Mouse (Mus musculus) left cerebral cortex, postnatal 4 days (tissue): Measurements from ENCODE around the gene Alg5. TPM values are rescaled to one million over a fixed set of nuclear protein-coding genes. Genes with fewer than 3 reads are reported as not detected.
A peak's percentile ranks its signal among the peaks of the same experiment; 100 is the strongest.

Experiments
- DNase-seq: peaks from one replicate; pipeline ENCODE4 v3.0.0-alpha.2; 2022
- intact Hi-C: fragments of 180-260 bp; cut with DNase I; formaldehyde crosslinking; loops from one replicate; pipeline ENCODE4 v1.15.1; 2025
- total RNA-seq, 2 experiments: library from RNA; stranded (reverse); gene quantifications; 2 replicates each; pipeline ENCODE4 v1.2.3; 2021

Gene Alg5
- total RNA-seq, 2 experiments from 2014 or later = 24.5 to 31.4 TPM

DNA sequence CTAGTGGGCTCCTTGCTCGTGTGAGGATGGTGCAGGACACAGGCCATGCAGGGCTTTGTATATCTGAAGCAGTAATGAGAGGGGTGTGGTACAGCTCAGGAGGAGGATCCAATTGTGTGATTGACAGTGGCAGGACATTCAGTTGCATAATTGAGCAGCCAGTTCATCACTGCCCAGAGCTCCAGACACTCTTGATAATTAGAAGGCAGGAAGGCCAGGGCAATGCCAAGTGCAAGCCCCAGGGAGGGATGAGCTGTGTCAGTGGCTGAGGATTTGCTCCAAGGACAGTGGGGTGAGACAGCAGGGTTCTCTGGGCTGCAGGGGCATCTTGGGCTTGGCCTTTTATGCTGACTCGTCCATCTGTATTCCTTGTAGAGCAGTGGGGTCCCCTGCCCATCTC is 55.3 kb downstream of the Alg5 start:
- intact Hi-C loops = no loop called here
- no peak for DNase-seq

DNA sequence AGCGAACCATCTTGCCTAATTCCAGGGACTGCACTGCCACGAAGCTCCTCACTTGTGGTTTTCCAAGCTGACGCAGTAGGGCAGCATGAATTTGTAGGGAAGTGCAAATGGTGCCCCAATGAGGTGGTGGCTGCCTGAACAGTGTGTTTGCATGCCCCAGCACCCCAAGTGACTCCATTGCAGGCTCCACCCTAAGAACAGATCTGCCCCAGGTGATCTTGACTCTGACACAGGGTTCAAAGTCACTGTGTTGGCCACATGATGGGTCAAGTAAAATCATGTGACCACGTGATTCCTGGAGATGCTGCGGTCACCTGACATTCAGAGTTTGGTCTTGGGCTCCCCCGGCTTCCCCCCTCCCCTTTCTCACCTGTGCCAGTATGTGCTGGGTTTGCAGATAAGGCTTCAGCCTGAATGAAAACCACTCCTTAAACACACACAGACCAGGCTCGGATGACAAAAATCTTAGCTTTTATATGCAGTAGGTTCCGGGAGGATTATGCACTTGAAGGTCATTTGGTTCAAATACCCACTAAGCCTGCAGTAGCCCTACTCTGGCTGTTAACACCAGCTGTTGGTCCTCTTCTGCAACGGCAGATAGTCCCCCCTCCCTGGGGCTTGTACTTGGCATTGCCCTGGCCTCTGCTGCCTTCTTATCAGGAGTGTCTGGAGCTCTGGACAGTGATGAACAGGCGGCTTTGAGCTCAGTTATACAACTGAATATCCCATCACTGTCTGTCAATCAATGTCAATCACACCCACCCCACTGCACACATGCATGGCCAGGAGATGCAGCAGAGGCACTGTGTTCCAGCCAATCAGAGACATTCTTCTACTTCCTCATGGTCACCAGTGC is 56.7 kb downstream of the Alg5 start:
- intact Hi-C loops = no loop called here
- no peak for DNase-seq

DNA sequence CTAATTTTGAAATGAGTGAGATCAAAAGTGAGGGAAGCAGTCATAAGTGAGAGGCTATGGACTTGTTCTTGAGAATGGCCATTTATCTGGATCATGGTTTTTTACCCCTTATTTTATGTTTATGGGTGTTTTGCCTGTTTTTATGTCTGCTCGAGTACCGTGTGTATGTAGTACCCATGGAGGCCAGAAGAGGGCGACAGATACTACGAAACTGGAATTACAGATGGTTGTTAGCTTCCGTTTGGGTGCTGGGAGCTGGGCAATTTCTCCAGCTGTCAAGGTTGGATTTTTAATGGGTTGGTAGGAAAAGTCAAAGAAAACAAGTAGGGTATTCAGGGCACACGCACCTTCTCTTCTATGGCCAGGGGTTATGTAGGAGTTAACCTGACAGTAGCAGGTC is 58.4 kb downstream of the Alg5 start:
- intact Hi-C loops = no loop called here
- DNase-seq = no peak

DNA sequence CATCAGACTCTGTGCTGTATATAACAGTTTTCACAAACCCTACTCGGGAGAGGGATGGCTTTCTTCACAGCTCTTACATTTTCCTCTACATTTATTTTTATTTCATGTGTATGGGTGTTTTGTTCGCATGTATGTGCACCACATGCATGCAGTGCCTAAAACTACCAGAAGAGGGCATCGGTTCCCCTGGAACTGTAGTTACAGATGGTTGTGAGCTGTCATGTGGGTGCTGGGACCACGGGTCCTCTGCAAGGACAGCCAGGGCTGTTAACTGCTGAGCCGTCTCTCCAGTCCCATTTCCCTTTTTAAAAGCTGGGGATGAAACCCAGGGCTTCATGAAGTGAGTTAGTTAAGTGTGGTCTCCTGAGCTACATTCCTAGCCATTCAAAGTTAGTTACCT is 60.0 kb downstream of the Alg5 start:
- intact Hi-C loops = no loop called here
- DNase-seq = no peak

DNA sequence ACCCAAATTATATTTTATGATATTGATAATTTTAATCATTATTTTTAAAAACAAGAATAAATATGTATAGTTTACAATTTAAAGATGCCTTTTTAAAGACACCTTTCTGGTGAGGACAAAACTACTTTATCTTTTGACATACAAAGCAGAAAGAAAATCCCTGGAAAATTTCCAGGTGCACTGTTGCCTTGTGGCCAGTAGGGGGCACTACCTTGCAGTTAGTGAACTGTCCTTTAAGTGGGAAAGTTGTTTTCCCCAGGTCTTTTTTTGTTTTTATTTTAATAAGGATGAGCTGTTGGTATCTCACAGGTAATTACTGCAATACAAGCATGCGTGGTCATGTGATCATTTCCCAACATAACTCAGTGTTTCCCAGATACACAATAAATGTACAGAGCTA is 60.5 kb downstream of the Alg5 start:
- intact Hi-C loops = no loop called here
- DNase-seq = no peak

DNA sequence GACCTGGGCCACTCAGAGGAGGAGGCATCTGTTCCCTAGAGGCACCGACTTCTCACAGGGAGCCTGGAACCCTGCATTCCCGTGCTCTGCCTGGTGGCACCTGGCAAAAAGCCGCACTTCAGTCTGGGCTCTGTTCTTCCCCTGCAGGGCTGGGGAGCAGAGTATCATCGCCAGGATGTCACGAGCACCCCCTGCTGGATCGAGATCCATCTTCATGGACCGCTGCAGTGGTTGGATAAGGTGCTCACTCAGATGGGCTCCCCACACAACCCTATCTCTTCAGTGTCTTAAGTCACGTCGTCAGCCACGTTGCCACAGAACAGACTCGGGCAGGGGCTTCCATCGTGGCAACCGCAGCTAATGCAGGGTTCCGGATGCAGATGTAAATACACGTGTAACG is 61.9 kb downstream of the Alg5 start:
- intact Hi-C loops = no loop called here
- DNase-seq = peak; percentile 67

Other genes with a start within 250 kb of the Alg5 start
- 10 to 100 TPM; 72.3 to 75.3 TPM for gene Supt20, start 42.7 kb upstream of the Alg5 start, total RNA-seq
- not detected for gene Gm21958, start 21.2 kb upstream of the Alg5 start, total RNA-seq
- gene Exosc8, start 146 bp upstream of the Alg5 start, total RNA-seq = 10 to 100 TPM; 53.9 to 60.7 TPM
- gene Smad9, start 20.0 kb downstream of the Alg5 start, total RNA-seq = 1 to 10 TPM; 2.8 to 3.1 TPM
- gene Rfxap, start 72.3 kb downstream of the Alg5 start, total RNA-seq = 10 to 100 TPM; 53.9 to 60.5 TPM
- 10 to 100 TPM; 32.5 to 39.3 TPM for gene Sertm1, start 180.3 kb downstream of the Alg5 start, total RNA-seq